Mouse (Mus musculus) neural tube, embryonic 13.5 days (tissue): ENCODE results near the gene Dgkz. TPM values are rescaled to one million over a fixed set of nuclear protein-coding genes. Genes with fewer than 3 reads are reported as not detected.
A peak's percentile ranks its signal among the peaks of the same experiment; 100 is the strongest.

Source experiments
- ATAC-seq: fragments of 200-750 bp; cut with Nextera tagmentation; 2 replicates; pipeline ENCODE4 v1.8.0; 2017; ENCODE audit warnings: low read depth, mild to moderate bottlenecking, moderate TSS enrichment, moderate library complexity
- H3K27ac ChIP-seq: fragments of 300-500 bp; sonication (generic); replicated peaks from 2 replicates; pipeline ENCODE4 v1.5.1; 2015; ENCODE audit warnings: moderate library complexity, mild to moderate bottlenecking, inconsistent platforms
- H3K27me3 ChIP-seq: fragments of 300-500 bp; sonication (generic); 2 replicates; pipeline ENCODE4 v1.6.1; 2015; ENCODE audit warnings: mild to moderate bottlenecking, inconsistent platforms
- H3K36me3 ChIP-seq: fragments of 300-500 bp; sonication (generic); 2 replicates; pipeline ENCODE4 v1.6.1; 2015; ENCODE audit warnings: mild to moderate bottlenecking, inconsistent platforms
- H3K4me1 ChIP-seq: fragments of 300-500 bp; sonication (generic); replicated peaks from 2 replicates; pipeline ENCODE4 v1.6.1; 2015; ENCODE audit warnings: inconsistent platforms
- H3K4me2 ChIP-seq: fragments of 300-500 bp; sonication (generic); 2 replicates; pipeline ENCODE4 v1.6.1; 2015; ENCODE audit warnings: inconsistent platforms, mild to moderate bottlenecking, moderate library complexity
- H3K4me3 ChIP-seq: fragments of 300-500 bp; sonication (generic); 2 replicates; pipeline ENCODE4 v1.5.1; 2015; ENCODE audit warnings: mild to moderate bottlenecking, inconsistent platforms
- H3K9ac ChIP-seq: fragments of 300-500 bp; sonication (generic); 2 replicates; pipeline ENCODE4 v1.6.1; 2015; ENCODE audit warnings: moderate library complexity, mild to moderate bottlenecking, inconsistent platforms
- H3K9me3 ChIP-seq: fragments of 300-500 bp; sonication (generic); 2 replicates; pipeline ENCODE4 v1.6.1; 2016; ENCODE audit warnings: inconsistent platforms
- whole genome bisulfite sequencing: fragments of 180-500 bp; shearing (Covaris S2); methylation state at CpG from one replicate; pipeline ENCODE4 v1.1.7; 2015; 5-methylcytosine and 5-hydroxymethylcytosine counted together
- polyA plus RNA-seq: library from polyadenylated mRNA; unstranded; fragments of >200 nt; fragmentation: Nextera tagmentation; extraction: Ambion mirVana; gene quantifications from 2 replicates; pipeline ENCODE4 v1.2.1, GENCODE M21; 2015

The Dgkz gene
- 35.7 and 38.8 TPM in 2 replicates for polyA plus RNA-seq

- Histone ChIP-seq H3K4me3 (peak within 1 kb of the TSS; percentile 41), H3K4me2 (peak within 1 kb of the TSS; percentile 66), H3K9me3 (no peaks in the 10 kb centered on the region), H3K4me1 (peaks cover 73% of the 10 kb centered on the region), H3K27ac (peak within 1 kb of the TSS; percentile 59), H3K36me3 (no peaks in the 10 kb centered on the region), H3K9ac (peak within 1 kb of the TSS; percentile 72), H3K27me3 (peaks cover 48% of the 10 kb centered on the region)
- 0 out of 2 replicates have a peak, but pooled peaks have one; percentile 16 for ATAC-seq
- WGBS = 1% methylated on average over 78 of the region's 79 CpGs
Measured at GRCm38 (mm10) chr2:91975581-91976541, at the start of gene Dgkz. Dgkz (minus strand) TSS chr2:91975864.

GRCm38 (mm10) chr2:92025202-92025601, 49.5 kb upstream of the Dgkz start:
- WGBS = 93% methylated on average over 2 of the region's 2 CpGs
- Histone ChIP-seq H3K4me2 (no peak overlapping the region), H3K9ac (no peak overlapping the region), H3K36me3 (no peaks in the 10 kb centered on the region), H3K27ac (no peak overlapping the region), H3K27me3 (peaks cover 41% of the 10 kb centered on the region), H3K9me3 (no peaks in the 10 kb centered on the region), H3K4me3 (no peak overlapping the region), H3K4me1 (peaks cover 11% of the 10 kb centered on the region)
- ATAC-seq = no peak

- Histone ChIP-seq H3K36me3 (no peaks in the 10 kb centered on the region), H3K27ac (no peak within 1 kb of the TSS), H3K4me1 (peaks cover 11% of the 10 kb centered on the region), H3K4me2 (peak within 1 kb of the TSS; percentile 96), H3K9ac (peak within 1 kb of the TSS; percentile 73), H3K27me3 (peaks cover 41% of the 10 kb centered on the region), H3K4me3 (peak within 1 kb of the TSS; percentile 60), H3K9me3 (no peaks in the 10 kb centered on the region)
- WGBS = 1% methylated on average over 27 of the region's 27 CpGs
- ATAC-seq = peak; percentile 63; the same call in 1 of the 2 replicates
Measured at GRCm38 (mm10) chr2:92024274-92024672, 48.6 kb upstream of the Dgkz start, which contains the start of gene Creb3l1. Creb3l1 (minus strand) TSS chr2:92024502.

- Histone ChIP-seq H3K4me2 (peak overlapping the region; percentile 96), H3K9me3 (no peaks in the 10 kb centered on the region), H3K4me1 (peaks cover 11% of the 10 kb centered on the region), H3K27ac (no peak overlapping the region), H3K4me3 (peak overlapping the region; percentile 60), H3K27me3 (peaks cover 41% of the 10 kb centered on the region), H3K36me3 (no peaks in the 10 kb centered on the region), H3K9ac (peak overlapping the region; percentile 73)
- peak; percentile 40 for ATAC-seq
- WGBS = 4% methylated on average over 55 of the region's 56 CpGs
Measured at GRCm38 (mm10) chr2:92023362-92024273, 48.0 kb upstream of the Dgkz start.

- no peak overlapping the region for H3K9ac ChIP-seq
- ATAC-seq = no peak
- H3K27ac ChIP-seq = no peak overlapping the region
- peaks cover 37% of the 10 kb centered on the region for H3K27me3 ChIP-seq
- H3K4me2 ChIP-seq = no peak overlapping the region
- no peaks in the 10 kb centered on the region for H3K9me3 ChIP-seq
- H3K4me3 ChIP-seq = no peak overlapping the region
- H3K4me1 ChIP-seq = peaks cover 22% of the 10 kb centered on the region
- WGBS = 62% methylated on average over 4 of the region's 4 CpGs
- no peaks in the 10 kb centered on the region for H3K36me3 ChIP-seq
Measured at GRCm38 (mm10) chr2:92020676-92021265, 45.1 kb upstream of the Dgkz start.

- no peak overlapping the region for H3K9ac ChIP-seq
- no peaks in the 10 kb centered on the region for H3K9me3 ChIP-seq
- peaks cover 11% of the 10 kb centered on the region for H3K4me1 ChIP-seq
- H3K4me3 ChIP-seq = no peak overlapping the region
- no peak overlapping the region for H3K4me2 ChIP-seq
- H3K36me3 ChIP-seq = no peaks in the 10 kb centered on the region
- H3K27ac ChIP-seq = no peak overlapping the region
- ATAC-seq = no peak
- peaks cover 11% of the 10 kb centered on the region for H3K27me3 ChIP-seq
- 88% methylated on average over 1 of the region's 1 CpGs for WGBS
Measured at GRCm38 (mm10) chr2:92017440-92017839, 41.8 kb upstream of the Dgkz start.

- peaks cover 6% of the 10 kb centered on the region for H3K27me3 ChIP-seq
- H3K4me3 ChIP-seq = no peak overlapping the region
- H3K4me1 ChIP-seq = peaks cover 11% of the 10 kb centered on the region
- WGBS = 39% methylated on average over 3 of the region's 3 CpGs
- no peak overlapping the region for H3K4me2 ChIP-seq
- no peak overlapping the region for H3K9ac ChIP-seq
- H3K9me3 ChIP-seq = no peaks in the 10 kb centered on the region
- no peak for ATAC-seq
- 0 out of 2 replicates have a peak overlapping the region, but pooled peaks have one; percentile 33 for H3K27ac ChIP-seq
- no peaks in the 10 kb centered on the region for H3K36me3 ChIP-seq
Measured at GRCm38 (mm10) chr2:92016981-92017380, 41.3 kb upstream of the Dgkz start.

GRCm38 (mm10) chr2:92014891-92015290, 39.2 kb upstream of the Dgkz start:
- ATAC-seq = no peak
- Histone ChIP-seq H3K27ac (no peak overlapping the region), H3K4me1 (peaks cover 11% of the 10 kb centered on the region), H3K9ac (no peak overlapping the region), H3K36me3 (no peaks in the 10 kb centered on the region), H3K9me3 (no peaks in the 10 kb centered on the region), H3K4me2 (no peak overlapping the region), H3K4me3 (no peak overlapping the region), H3K27me3 (peaks cover 12% of the 10 kb centered on the region)
- 86% methylated on average over 5 of the region's 5 CpGs for WGBS

GRCm38 (mm10) chr2:92014248-92014647, 38.6 kb upstream of the Dgkz start:
- Histone ChIP-seq H3K4me1 (peaks cover 11% of the 10 kb centered on the region), H3K9ac (no peak overlapping the region), H3K27me3 (peaks cover 17% of the 10 kb centered on the region), H3K27ac (no peak overlapping the region), H3K9me3 (no peaks in the 10 kb centered on the region), H3K36me3 (no peaks in the 10 kb centered on the region), H3K4me3 (no peak overlapping the region), H3K4me2 (no peak overlapping the region)
- no peak for ATAC-seq
- 91% methylated on average over 6 of the region's 6 CpGs for WGBS

GRCm38 (mm10) chr2:92012768-92013445, 37.2 kb upstream of the Dgkz start:
- ATAC-seq = no peak
- 57% methylated on average over 8 of the region's 8 CpGs for WGBS
- no peak overlapping the region for H3K27ac ChIP-seq
- peaks cover 18% of the 10 kb centered on the region for H3K4me1 ChIP-seq
- H3K9me3 ChIP-seq = no peaks in the 10 kb centered on the region
- no peak overlapping the region for H3K4me3 ChIP-seq
- no peak overlapping the region for H3K9ac ChIP-seq
- no peaks in the 10 kb centered on the region for H3K36me3 ChIP-seq
- no peak overlapping the region for H3K4me2 ChIP-seq
- peaks cover 15% of the 10 kb centered on the region for H3K27me3 ChIP-seq
